Mouse (Mus musculus): ENCODE data around the gene Helz. TPM values are rescaled to one million over a fixed set of nuclear protein-coding genes. Genes with fewer than 3 reads are reported as not detected.

Helz gene
- polyA plus RNA-seq, 1 experiment from 2014 or later = 18.9 TPM

- no peak overlapping the region for H3K9ac ChIP-seq
- H3K27ac ChIP-seq = no peak overlapping the region
- WGBS = 85% methylated on average over 6 of the region's 6 CpGs
- H3K36me3 ChIP-seq (replicated peaks; ENCODE audit: control insufficient read depth, insufficient read depth) = peaks cover 3% of the 10 kb centered on the region; the same call in 1 of the 2 replicates
- no peak for ATAC-seq (ENCODE audit: low FRiP score)
- 0 out of 2 replicates have a peak, but pooled peaks cover 4% of the 10 kb centered on the region for H3K9me3 ChIP-seq (ENCODE audit: control insufficient read depth, low read length)
- H3K4me3 ChIP-seq (replicated peaks; ENCODE audit: low read length) = no peak overlapping the region
- no peaks in the 10 kb centered on the region for H3K27me3 ChIP-seq (ENCODE audit: control insufficient read depth, insufficient read depth, low read length)
- no peak overlapping the region for H3K4me2 ChIP-seq (replicated peaks)
- H3K4me1 ChIP-seq (replicated peaks; ENCODE audit: control insufficient read depth, insufficient read depth, low read length) = no peaks in the 10 kb centered on the region
- no peak for DNase-seq (ENCODE audit: low spot score)
Measured at GRCm38 (mm10) chr11:107693338-107693737, 145.6 kb downstream of the Helz start.

GRCm38 (mm10) chr11:107699967-107700366 is 152.2 kb downstream of the Helz start:
- Histone ChIP-seq H3K4me2 (replicated peaks) (no peak overlapping the region), H3K27ac (no peak overlapping the region), H3K36me3 (replicated peaks; ENCODE audit: control insufficient read depth, insufficient read depth) (no peaks in the 10 kb centered on the region), H3K27me3 (ENCODE audit: control insufficient read depth, insufficient read depth, low read length) (no peaks in the 10 kb centered on the region), H3K4me1 (replicated peaks; ENCODE audit: control insufficient read depth, insufficient read depth, low read length) (peaks cover 1% of the 10 kb centered on the region; the same call in 1 of the 2 replicates), H3K9me3 (ENCODE audit: control insufficient read depth, low read length) (0 out of 2 replicates have a peak, but pooled peaks cover 4% of the 10 kb centered on the region), H3K4me3 (replicated peaks; ENCODE audit: low read length) (no peak overlapping the region), H3K9ac (no peak overlapping the region)
- ATAC-seq (ENCODE audit: low FRiP score) (no peak), DNase-seq (ENCODE audit: low spot score) (no peak)
- WGBS = 92% methylated on average over 4 of the region's 4 CpGs

GRCm38 (mm10) chr11:107703272-107704134 is 155.8 kb downstream of the Helz start:
- ATAC-seq (ENCODE audit: low FRiP score) = no peak

GRCm38 (mm10) chr11:107705060-107705459 is 157.3 kb downstream of the Helz start:
- DNase-seq (ENCODE audit: low spot score) (no peak), ATAC-seq (ENCODE audit: low FRiP score) (peak; percentile 51; the same call in 1 of the 2 replicates)
- WGBS = 54% methylated on average over 6 of the region's 6 CpGs

More at GRCm38 (mm10) chr11:107703272-107704134, 155.8 kb downstream of the Helz start:
- Histone ChIP-seq H3K4me1 (replicated peaks; ENCODE audit: control insufficient read depth, insufficient read depth, low read length) (peaks cover 16% of the 10 kb centered on the region), H3K9ac (no peak overlapping the region), H3K9me3 (ENCODE audit: control insufficient read depth, low read length) (no peaks in the 10 kb centered on the region), H3K36me3 (replicated peaks; ENCODE audit: control insufficient read depth, insufficient read depth) (no peaks in the 10 kb centered on the region), H3K4me2 (replicated peaks) (0 out of 2 replicates have a peak overlapping the region, but pooled peaks have one; percentile 8), H3K27ac (no peak overlapping the region), H3K27me3 (ENCODE audit: control insufficient read depth, insufficient read depth, low read length) (no peaks in the 10 kb centered on the region), H3K4me3 (replicated peaks; ENCODE audit: low read length) (no peak overlapping the region)
- DNase-seq (ENCODE audit: low spot score) = no peak
- WGBS = 37% methylated on average over 27 of the region's 27 CpGs

GRCm38 (mm10) chr11:107705476-107706074 is 157.8 kb downstream of the Helz start:
- DNase-seq (ENCODE audit: low spot score) = no peak
- Histone ChIP-seq H3K27me3 (ENCODE audit: control insufficient read depth, insufficient read depth, low read length) (no peaks in the 10 kb centered on the region), H3K4me3 (replicated peaks; ENCODE audit: low read length) (no peak overlapping the region), H3K9ac (no peak overlapping the region; the same call in 1 of the 2 replicates), H3K36me3 (replicated peaks; ENCODE audit: control insufficient read depth, insufficient read depth) (no peaks in the 10 kb centered on the region), H3K4me2 (replicated peaks) (no peak overlapping the region), H3K9me3 (ENCODE audit: control insufficient read depth, low read length) (no peaks in the 10 kb centered on the region), H3K4me1 (replicated peaks; ENCODE audit: control insufficient read depth, insufficient read depth, low read length) (peaks cover 16% of the 10 kb centered on the region), H3K27ac (no peak overlapping the region)
- 66% methylated on average over 11 of the region's 11 CpGs for WGBS
- ATAC-seq (ENCODE audit: low FRiP score) = no peak

More at GRCm38 (mm10) chr11:107705060-107705459, 157.3 kb downstream of the Helz start:
- no peaks in the 10 kb centered on the region for H3K36me3 ChIP-seq (replicated peaks; ENCODE audit: control insufficient read depth, insufficient read depth)
- H3K4me2 ChIP-seq (replicated peaks) = no peak overlapping the region
- no peak overlapping the region; the same call in 1 of the 2 replicates for H3K9ac ChIP-seq
- no peak overlapping the region for H3K4me3 ChIP-seq (replicated peaks; ENCODE audit: low read length)
- no peak overlapping the region for H3K27ac ChIP-seq
- H3K9me3 ChIP-seq (ENCODE audit: control insufficient read depth, low read length) = no peaks in the 10 kb centered on the region
- H3K27me3 ChIP-seq (ENCODE audit: control insufficient read depth, insufficient read depth, low read length) = no peaks in the 10 kb centered on the region
- H3K4me1 ChIP-seq (replicated peaks; ENCODE audit: control insufficient read depth, insufficient read depth, low read length) = peaks cover 16% of the 10 kb centered on the region

- peak; percentile 51 for DNase-seq (ENCODE audit: low spot score)
- 15% methylated on average over 20 of the region's 20 CpGs for WGBS
- Histone ChIP-seq H3K4me2 (replicated peaks) (0 out of 2 replicates have a peak overlapping the region, but pooled peaks have one; percentile 1), H3K9ac (0 out of 2 replicates have a peak overlapping the region, but pooled peaks have one; percentile 5), H3K4me1 (replicated peaks; ENCODE audit: control insufficient read depth, insufficient read depth, low read length) (peaks cover 16% of the 10 kb centered on the region), H3K9me3 (ENCODE audit: control insufficient read depth, low read length) (no peaks in the 10 kb centered on the region), H3K36me3 (replicated peaks; ENCODE audit: control insufficient read depth, insufficient read depth) (no peaks in the 10 kb centered on the region), H3K4me3 (replicated peaks; ENCODE audit: low read length) (no peak overlapping the region), H3K27me3 (ENCODE audit: control insufficient read depth, insufficient read depth, low read length) (no peaks in the 10 kb centered on the region), H3K27ac (0 out of 2 replicates have a peak overlapping the region, but pooled peaks have one; percentile 3)
- ATAC-seq (ENCODE audit: low FRiP score) = no peak
Measured at GRCm38 (mm10) chr11:107707897-107708610, 160.3 kb downstream of the Helz start.

- no peaks in the 10 kb centered on the region for H3K36me3 ChIP-seq (replicated peaks; ENCODE audit: control insufficient read depth, insufficient read depth)
- ATAC-seq (ENCODE audit: low FRiP score) (no peak), DNase-seq (ENCODE audit: low spot score) (no peak)
- no peak overlapping the region for H3K27ac ChIP-seq
- 74% methylated on average over 3 of the region's 3 CpGs for WGBS
- H3K9me3 ChIP-seq (ENCODE audit: control insufficient read depth, low read length) = no peaks in the 10 kb centered on the region
- no peak overlapping the region for H3K9ac ChIP-seq
- no peaks in the 10 kb centered on the region for H3K27me3 ChIP-seq (ENCODE audit: control insufficient read depth, insufficient read depth, low read length)
- H3K4me3 ChIP-seq (replicated peaks; ENCODE audit: low read length) = no peak overlapping the region
- H3K4me2 ChIP-seq (replicated peaks) = no peak overlapping the region
- peaks cover 11% of the 10 kb centered on the region for H3K4me1 ChIP-seq (replicated peaks; ENCODE audit: control insufficient read depth, insufficient read depth, low read length)
Measured at GRCm38 (mm10) chr11:107710379-107710778, 162.6 kb downstream of the Helz start.

GRCm38 (mm10) chr11:107714368-107714767 is 166.6 kb downstream of the Helz start:
- ATAC-seq (ENCODE audit: low FRiP score) = no peak
- Histone ChIP-seq H3K4me1 (replicated peaks; ENCODE audit: control insufficient read depth, insufficient read depth, low read length) (no peaks in the 10 kb centered on the region), H3K36me3 (replicated peaks; ENCODE audit: control insufficient read depth, insufficient read depth) (no peaks in the 10 kb centered on the region), H3K27me3 (ENCODE audit: control insufficient read depth, insufficient read depth, low read length) (no peaks in the 10 kb centered on the region), H3K4me2 (replicated peaks) (no peak overlapping the region), H3K9me3 (ENCODE audit: control insufficient read depth, low read length) (0 out of 2 replicates have a peak, but pooled peaks cover 4% of the 10 kb centered on the region), H3K4me3 (replicated peaks; ENCODE audit: low read length) (no peak overlapping the region), H3K9ac (no peak overlapping the region), H3K27ac (no peak overlapping the region)
- DNase-seq (ENCODE audit: low spot score) = no peak
- WGBS = 69% methylated on average over 7 of the region's 7 CpGs
